Mouse (Mus musculus) kidney, adult 2 months (tissue): Measurements from ENCODE around the gene Sqor.

Experiments
- CTCF ChIP-seq: fragments of 200-500 bp; conservative IDR thresholded peaks from 2 replicates; pipeline ENCODE4 v1.5.1; 2011; ENCODE audit warnings: low read depth, mild to moderate bottlenecking, control low read depth, low read length, moderate library complexity, mixed read lengths; ENCODE audit not compliant: insufficient read depth, insufficient read length
- POLR2A ChIP-seq: fragments of 200-500 bp; IDR thresholded peaks from one replicate; pipeline ENCODE4 v1.6.1; 2011; ENCODE audit warnings: low read depth, low read length, control low read depth

GRCm38 (mm10) chr2:122737894-122738830, 26.9 kb upstream of the Sqor start, which contains the start of gene Bloc1s6:
- TF ChIP-seq POLR2A (peak; percentile 76), CTCF (no peak)
